Mouse (Mus musculus) erythroblast, embryonic 14.5 days (primary cell): ENCODE results near the gene Zfp12. TPM values are rescaled to one million over a fixed set of nuclear protein-coding genes. Genes with fewer than 3 reads are reported as not detected.

Experiments used
- H3K27me3 ChIP-seq: 2 replicates; pipeline ENCODE4 v1.6.1; 2012; ENCODE audit warnings: inconsistent platforms; ENCODE audit not compliant: control insufficient read depth
- H3K36me3 ChIP-seq: 2 replicates; pipeline ENCODE4 v1.6.1; 2012; ENCODE audit warnings: mild to moderate bottlenecking, inconsistent platforms; ENCODE audit not compliant: control insufficient read depth
- H3K4me1 ChIP-seq: 2 replicates; pipeline ENCODE4 v1.6.1; 2012; ENCODE audit warnings: inconsistent platforms; ENCODE audit not compliant: control insufficient read depth
- H3K4me3 ChIP-seq: replicated peaks from 2 replicates; pipeline ENCODE3; 2012; ENCODE audit warnings: moderate library complexity, mild to moderate bottlenecking, inconsistent platforms
- H3K9me3 ChIP-seq: 2 replicates; pipeline ENCODE4 v1.6.1; 2012; ENCODE audit warnings: low read length, inconsistent platforms, mixed read lengths; ENCODE audit not compliant: control insufficient read depth
- GATA1 ChIP-seq: IDR thresholded peaks from 2 replicates; pipeline ENCODE4 v1.6.1; 2012; ENCODE audit warnings: low read length, inconsistent platforms, mixed read lengths
- TAL1 ChIP-seq: IDR thresholded peaks from 3 replicates; pipeline ENCODE4 v1.6.1; 2012; ENCODE audit warnings: low read length, inconsistent platforms, mixed read lengths
- polyA plus RNA-seq: library from polyadenylated mRNA; stranded (reverse); fragments of >175 nt; gene quantifications from 2 replicates; pipeline ENCODE4 v1.2.3, GENCODE M21; 2012

Zfp12 gene
- polyA plus RNA-seq, 1 experiment, result 0.02 TPM

DNA sequence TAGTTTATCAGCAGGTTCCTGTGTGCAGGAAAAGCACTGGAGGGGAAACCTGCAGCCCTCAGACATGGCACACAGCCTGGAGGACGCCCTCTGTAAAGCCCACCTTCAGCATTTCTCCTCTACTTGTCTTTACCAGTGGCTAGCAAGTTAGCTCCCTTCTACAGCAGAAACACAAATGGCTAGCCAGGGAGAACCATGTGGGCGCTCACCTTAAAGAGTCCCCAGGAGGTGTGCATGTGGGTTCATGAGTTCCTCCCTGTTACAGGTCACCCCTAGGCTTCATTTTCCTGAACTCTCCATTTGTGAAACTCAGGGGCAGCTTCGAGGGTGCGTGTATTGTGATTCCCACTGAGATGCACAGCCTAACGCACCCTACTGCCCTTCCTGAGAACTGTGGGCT lies 20.8 kb downstream of the Zfp12 start:
- no peak for TF ChIP-seq TAL1
- no peak for TF ChIP-seq GATA1
- H3K27me3 ChIP-seq, result peaks cover 72% of the 10 kb centered on the region
- H3K9me3 ChIP-seq, result peaks cover 15% of the 10 kb centered on the region; the same call in 1 of the 2 replicates
- H3K4me1 ChIP-seq, result peaks cover 2% of the 10 kb centered on the region; the same call in 1 of the 2 replicates
- H3K4me3 ChIP-seq, result no peak overlapping the region
- H3K36me3 ChIP-seq, result no peaks in the 10 kb centered on the region; the same call in 1 of the 2 replicates

DNA sequence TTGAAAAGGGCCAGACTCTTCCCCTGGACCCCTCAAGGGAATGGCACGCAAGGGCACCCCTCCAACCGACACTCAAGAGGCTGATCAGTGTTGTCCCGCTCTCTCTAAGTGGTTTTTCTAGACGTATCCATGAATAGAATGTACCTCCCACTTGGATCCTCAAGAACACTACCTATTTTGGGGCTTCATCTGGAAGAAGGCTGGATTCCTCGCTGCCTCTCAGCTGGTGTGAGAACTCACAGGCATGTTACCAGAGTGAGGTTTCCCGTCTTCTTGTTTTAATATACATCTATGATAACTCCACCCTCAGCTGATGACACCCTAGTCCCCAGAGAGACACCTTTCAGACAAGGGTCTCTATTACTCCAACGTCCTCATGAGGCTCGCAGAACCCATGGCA lies 26.7 kb downstream of the Zfp12 start:
- H3K36me3 ChIP-seq, result peaks cover 2% of the 10 kb centered on the region; the same call in 1 of the 2 replicates
- TF ChIP-seq TAL1 (no peak), GATA1 (no peak)
- H3K27me3 ChIP-seq, result peaks cover 14% of the 10 kb centered on the region
- no peaks in the 10 kb centered on the region for H3K4me1 ChIP-seq
- no peaks in the 10 kb centered on the region for H3K9me3 ChIP-seq
- no peak overlapping the region for H3K4me3 ChIP-seq

DNA sequence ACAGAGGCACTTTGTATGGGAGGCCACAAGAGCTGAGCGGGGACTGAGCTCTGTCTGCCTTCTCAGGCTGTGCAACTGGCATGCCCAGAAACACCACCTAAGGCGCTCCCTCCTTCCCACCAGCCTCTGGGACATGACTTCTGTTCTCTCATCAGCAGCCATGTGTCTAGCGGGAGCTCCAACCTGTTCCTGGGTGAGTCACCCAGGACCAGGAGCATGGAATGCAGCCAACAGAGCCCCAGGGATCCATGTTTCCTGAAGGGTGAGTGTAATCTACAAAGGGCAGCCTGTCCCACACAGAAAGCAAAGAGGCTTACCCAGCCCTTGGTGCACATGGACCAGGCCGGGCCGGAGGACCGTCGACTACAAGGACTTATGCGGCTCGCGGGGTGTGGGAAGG lies 29.7 kb downstream of the Zfp12 start:
- TF ChIP-seq GATA1, result no peak
- no peak for TF ChIP-seq TAL1
- peaks cover 5% of the 10 kb centered on the region for H3K4me1 ChIP-seq
- H3K4me3 ChIP-seq, result no peak overlapping the region
- no peaks in the 10 kb centered on the region for H3K9me3 ChIP-seq
- H3K36me3 ChIP-seq, result peaks cover 2% of the 10 kb centered on the region; the same call in 1 of the 2 replicates
- H3K27me3 ChIP-seq, result peaks cover 17% of the 10 kb centered on the region

DNA sequence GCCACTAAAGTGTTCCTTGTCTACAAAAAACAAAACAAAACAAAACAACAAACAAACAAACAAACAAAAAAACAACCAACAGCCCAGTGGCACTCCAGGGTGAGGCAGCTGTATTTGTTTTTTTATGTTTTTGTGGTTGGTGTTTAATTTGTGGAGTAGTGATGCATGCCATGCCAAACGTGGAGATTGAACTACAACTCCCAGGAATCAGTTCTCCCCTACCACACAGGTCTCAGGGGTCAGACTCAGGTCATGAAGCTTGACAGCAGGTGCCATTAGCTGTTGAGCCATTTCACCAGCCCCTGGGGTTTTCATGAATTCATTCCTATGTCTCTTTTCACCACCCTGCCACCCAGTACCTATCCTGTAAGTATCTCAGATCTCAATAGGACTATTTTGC lies 30.4 kb downstream of the Zfp12 start:
- TF ChIP-seq TAL1 (no peak), GATA1 (no peak)
- Histone ChIP-seq H3K36me3 (peaks cover 2% of the 10 kb centered on the region; the same call in 1 of the 2 replicates), H3K4me3 (no peak overlapping the region), H3K9me3 (no peaks in the 10 kb centered on the region), H3K4me1 (peaks cover 12% of the 10 kb centered on the region), H3K27me3 (peaks cover 24% of the 10 kb centered on the region)

DNA sequence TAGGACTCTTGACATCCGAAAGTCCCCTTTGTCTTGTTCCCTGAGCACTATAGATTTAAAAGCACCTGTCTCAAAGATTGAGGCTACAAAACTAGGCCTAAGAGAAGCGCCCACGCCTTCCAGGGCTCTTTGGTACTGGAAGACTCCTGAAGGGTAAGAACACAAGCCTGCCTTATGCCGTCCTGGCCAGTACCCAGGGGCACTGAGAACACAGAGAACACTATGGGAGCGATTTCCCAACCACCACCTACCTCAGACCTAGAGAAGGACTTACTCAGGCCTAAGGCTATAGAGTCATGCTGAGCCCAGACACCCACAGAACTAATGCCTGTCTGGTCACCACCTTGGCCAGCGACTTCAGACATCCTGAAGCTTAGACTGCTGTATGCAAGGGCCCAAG lies 31.8 kb downstream of the Zfp12 start:
- Histone ChIP-seq H3K27me3 (peaks cover 31% of the 10 kb centered on the region), H3K9me3 (no peaks in the 10 kb centered on the region), H3K4me1 (peaks cover 12% of the 10 kb centered on the region), H3K36me3 (peaks cover 2% of the 10 kb centered on the region; the same call in 1 of the 2 replicates), H3K4me3 (no peak overlapping the region)
- TF ChIP-seq GATA1 (no peak), TAL1 (no peak)

DNA sequence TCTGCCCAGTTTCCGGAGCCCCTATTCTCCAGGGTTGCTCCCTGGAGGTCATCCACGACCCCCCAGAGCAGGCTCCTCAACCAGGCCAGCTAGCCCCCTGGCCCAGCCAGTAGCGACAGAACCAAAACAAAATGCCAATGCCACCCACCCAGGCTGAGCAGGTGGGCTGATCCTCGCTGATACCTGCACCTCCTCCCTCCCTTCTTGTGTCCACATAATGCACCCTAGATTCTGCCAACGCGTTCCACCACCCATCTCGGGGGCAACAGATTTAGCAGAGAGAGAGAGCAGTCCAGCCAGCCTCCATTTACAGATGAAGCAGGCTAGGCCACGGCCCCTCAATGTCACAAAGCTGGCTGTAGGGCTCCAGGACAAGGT lies 34.0 kb downstream of the Zfp12 start:
- no peaks in the 10 kb centered on the region for H3K36me3 ChIP-seq
- TF ChIP-seq GATA1 (no peak), TAL1 (no peak)
- peak overlapping the region; percentile 65 for H3K4me3 ChIP-seq
- peaks cover 12% of the 10 kb centered on the region for H3K4me1 ChIP-seq
- peaks cover 31% of the 10 kb centered on the region for H3K27me3 ChIP-seq
- no peaks in the 10 kb centered on the region for H3K9me3 ChIP-seq

DNA sequence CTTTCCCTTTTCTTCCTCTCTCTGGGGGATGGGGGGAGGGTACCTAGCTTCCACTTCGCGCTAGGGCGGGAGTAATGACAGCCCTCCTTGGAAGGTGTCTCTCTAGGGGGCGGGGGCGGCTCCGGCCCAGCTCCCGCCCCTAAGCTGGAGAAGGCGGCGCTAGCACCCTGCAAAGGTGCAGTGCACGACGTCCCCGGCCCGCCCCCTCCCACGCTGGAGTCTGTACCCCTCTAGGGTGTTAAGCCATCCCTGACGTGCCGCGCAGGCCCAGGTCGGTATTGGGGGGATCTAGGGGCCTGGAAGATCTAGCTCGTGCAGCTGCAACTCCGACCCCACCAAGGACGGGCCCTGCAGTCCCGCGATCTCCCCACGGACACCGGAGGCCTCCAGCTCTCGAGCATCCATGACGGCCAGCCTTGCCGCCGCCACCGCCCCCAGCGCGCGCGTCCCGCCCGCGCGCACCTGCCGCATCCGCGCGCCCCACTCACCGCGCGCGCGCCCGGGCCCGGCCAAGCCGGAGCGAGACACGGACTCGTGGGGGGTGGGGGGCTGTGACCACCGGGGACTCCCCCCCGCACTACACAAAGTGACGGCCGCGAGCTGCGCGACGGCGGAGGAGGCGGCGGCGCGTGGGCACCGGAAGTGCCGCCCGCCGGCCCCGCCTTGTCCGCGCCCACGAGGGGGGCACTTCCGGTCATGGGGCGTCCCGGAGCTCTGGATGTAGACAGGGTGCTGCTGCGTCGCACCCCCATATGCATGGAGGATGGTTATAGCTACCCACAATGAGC lies 34.6 kb downstream of the Zfp12 start, which contains the start of gene Zfp316:
Zfp316 (minus strand) TSS at position 660 of the 788 bp plus-strand sequence.
- no peaks in the 10 kb centered on the region for H3K9me3 ChIP-seq
- H3K4me1 ChIP-seq, result peaks cover 12% of the 10 kb centered on the region
- peaks cover 31% of the 10 kb centered on the region for H3K27me3 ChIP-seq
- no peaks in the 10 kb centered on the region for H3K36me3 ChIP-seq
- H3K4me3 ChIP-seq, result peak within 1 kb of the TSS; percentile 65
- TF ChIP-seq GATA1 (no peak), TAL1 (no peak)

DNA sequence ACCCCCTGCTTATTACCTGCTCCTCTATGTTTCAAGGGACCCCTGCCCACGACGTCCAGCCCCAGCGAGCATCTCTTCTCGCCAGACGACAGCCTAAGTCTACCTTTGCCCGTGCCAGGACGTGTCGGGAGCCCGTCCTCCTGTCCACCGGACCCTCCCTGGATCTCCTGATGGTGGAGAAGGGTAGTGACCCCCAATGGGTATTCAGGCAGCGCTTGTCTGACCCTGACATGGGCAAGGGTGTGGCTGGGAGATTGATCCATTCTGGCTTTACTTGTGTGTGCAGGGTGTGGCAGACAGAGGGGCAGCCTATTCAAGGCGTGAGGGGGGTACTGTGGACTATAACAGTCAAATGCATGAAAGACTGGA lies 35.2 kb downstream of the Zfp12 start:
- Histone ChIP-seq H3K36me3 (no peaks in the 10 kb centered on the region), H3K4me3 (peak overlapping the region; percentile 65), H3K9me3 (no peaks in the 10 kb centered on the region), H3K4me1 (peaks cover 12% of the 10 kb centered on the region), H3K27me3 (peaks cover 31% of the 10 kb centered on the region)
- TF ChIP-seq TAL1 (no peak), GATA1 (no peak)

DNA sequence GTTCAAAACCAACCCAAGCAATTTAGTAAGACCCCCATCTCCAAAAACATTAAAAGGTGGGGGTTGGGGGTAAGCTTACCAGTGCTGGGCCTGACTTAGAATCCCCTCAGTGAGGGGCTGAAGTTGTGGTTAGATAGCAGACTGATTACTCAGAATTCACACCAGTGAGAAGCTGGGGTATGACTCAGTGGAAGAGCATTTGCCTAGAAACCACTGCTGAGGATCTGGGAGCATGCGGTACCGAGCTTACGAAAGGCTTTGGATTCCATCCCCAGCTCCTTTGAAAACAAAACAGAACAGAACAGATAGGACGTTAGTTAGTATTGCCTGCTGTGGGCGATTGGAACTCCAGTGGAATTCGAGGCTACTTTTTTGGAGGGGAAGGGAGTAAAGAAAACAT lies 36.7 kb downstream of the Zfp12 start:
- Histone ChIP-seq H3K36me3 (no peaks in the 10 kb centered on the region), H3K27me3 (peaks cover 37% of the 10 kb centered on the region), H3K4me3 (no peak overlapping the region), H3K4me1 (peaks cover 12% of the 10 kb centered on the region), H3K9me3 (no peaks in the 10 kb centered on the region)
- TF ChIP-seq TAL1 (no peak), GATA1 (no peak)
